ENCODE assay signal across 8 mouse cellular contexts in genomic region chr6:71270301-71271056, GRCm38 (mm10). TPM values are rescaled to one million over a fixed set of nuclear protein-coding genes. Genes with fewer than 3 reads are reported as not detected.
DNase-seq lines count a peak whose midpoint lies in the region; ATAC-seq lines count a peak whose summit lies in the region.

No protein-coding gene starts in this region.

- H3K9ac ChIP-seq in forebrain, embryonic 13.5 days, result peak overlapping the region; percentile 97
- peak overlapping the region; percentile 58 for H3K9ac ChIP-seq in hindbrain, embryonic 16.5 days (ENCODE audit: low read depth, low read length)

- peak overlapping the region; percentile 90 for H3K4me3 ChIP-seq in forebrain, embryonic 13.5 days
- H3K4me3 ChIP-seq in hindbrain, embryonic 16.5 days (ENCODE audit: low read length), result peak overlapping the region; percentile 56
- peak overlapping the region; percentile 93 for H3K4me3 ChIP-seq in limb, embryonic 10.5 days

- no peaks in the 10 kb centered on the region for H3K36me3 ChIP-seq in forebrain, embryonic 13.5 days (ENCODE audit: poor library complexity, severe bottlenecking)
- H3K36me3 ChIP-seq in hindbrain, embryonic 16.5 days (ENCODE audit: control insufficient read depth, insufficient read depth, low read length), result no peaks in the 10 kb centered on the region
- H3K36me3 ChIP-seq in limb, embryonic 10.5 days, result no peaks in the 10 kb centered on the region
- H3K36me3 ChIP-seq in splenic B cell, adult 2 months (ENCODE audit: control insufficient read depth, insufficient read depth, low read length, poor library complexity, severe bottlenecking), result no peaks in the 10 kb centered on the region

- ATAC-seq in forebrain, embryonic 13.5 days, result peak; percentile 4; the same call in 1 of the 2 replicates
- peak; percentile 29; the same call in 1 of the 2 replicates for ATAC-seq in hindbrain, embryonic 16.5 days

- peaks cover 8% of the 10 kb centered on the region for H3K4me1 ChIP-seq in forebrain, embryonic 13.5 days
- peaks cover 9% of the 10 kb centered on the region for H3K4me1 ChIP-seq in hindbrain, embryonic 16.5 days (ENCODE audit: control insufficient read depth, insufficient read depth, low read depth, low read length)
- peaks cover 18% of the 10 kb centered on the region for H3K4me1 ChIP-seq in limb, embryonic 10.5 days

- peak; percentile 8 to 10 for DNase-seq in frontal cortex, postnatal 10 days (ENCODE audit: low spot score in 2 of 2)
- DNase-seq in frontal cortex, postnatal 14 days (ENCODE audit: low spot score in 2 of 2), result no peak
- peak; percentile 24 for DNase-seq in cerebellum, adult 11 months
- DNase-seq in limb, embryonic 10.5 days (ENCODE audit: low spot score), result peak; percentile 57
- DNase-seq in mesoderm, embryonic 11.5 days (ENCODE audit: low read depth, low spot score), result peak; percentile 41
- DNase-seq in splenic B cell, adult 2 months (ENCODE audit: low read depth, low spot score), result peak; percentile 55

- 26% methylated on average over 14 of the region's 14 CpGs for WGBS in forebrain, embryonic 13.5 days
- WGBS in hindbrain, embryonic 16.5 days, result 27% methylated on average over 13 of the region's 14 CpGs
- WGBS in limb, embryonic 10.5 days, result 33% methylated on average over 14 of the region's 14 CpGs

- H3K27ac ChIP-seq in forebrain, embryonic 13.5 days, result 0 out of 2 replicates have a peak overlapping the region, but pooled peaks have one; percentile 92
- peak overlapping the region; percentile 90 for H3K27ac ChIP-seq in hindbrain, embryonic 16.5 days (ENCODE audit: low read depth, low read length)
- peak overlapping the region; percentile 98 for H3K27ac ChIP-seq in limb, embryonic 10.5 days

- no peaks in the 10 kb centered on the region for H3K27me3 ChIP-seq in forebrain, embryonic 13.5 days
- H3K27me3 ChIP-seq in hindbrain, embryonic 16.5 days (replicated peaks; ENCODE audit: control insufficient read depth, insufficient read depth, low read length), result no peaks in the 10 kb centered on the region
- no peaks in the 10 kb centered on the region for H3K27me3 ChIP-seq in limb, embryonic 10.5 days (ENCODE audit: low read depth, poor library complexity, severe bottlenecking)
- no peaks in the 10 kb centered on the region for H3K27me3 ChIP-seq in splenic B cell, adult 2 months (ENCODE audit: control insufficient read depth, insufficient read depth, low read length, poor library complexity, severe bottlenecking)

- peak overlapping the region; percentile 74 for H3K4me2 ChIP-seq in forebrain, embryonic 13.5 days
- H3K4me2 ChIP-seq in hindbrain, embryonic 16.5 days (ENCODE audit: low read length), result peak overlapping the region; percentile 72

- H3K9me3 ChIP-seq in forebrain, embryonic 13.5 days (replicated peaks), result no peaks in the 10 kb centered on the region
- H3K9me3 ChIP-seq in hindbrain, embryonic 16.5 days (ENCODE audit: control insufficient read depth, low read length), result no peaks in the 10 kb centered on the region
- H3K9me3 ChIP-seq in limb, embryonic 10.5 days (replicated peaks), result no peaks in the 10 kb centered on the region

RNA-seq across cellular contexts. Expression of gene Krcc1, which starts 1.0 kb away (rescaled TPM):
- polyA plus RNA-seq in forebrain, embryonic 13.5 days (2015; fragmentation: Nextera tagmentation; extraction: Ambion mirVana), result 24.1 and 24.3 TPM in 2 replicates
- 19.2 and 20.3 TPM in 2 replicates for polyA plus RNA-seq in hindbrain, embryonic 16.5 days (2015; fragmentation: Nextera tagmentation; extraction: Ambion mirVana)
- polyA plus RNA-seq in limb, embryonic 10.5 days (2016; fragmentation: Nextera tagmentation; extraction: Ambion mirVana), result 27.0 and 32.0 TPM in 2 replicates

RNA-seq across cellular contexts. Expression of gene Smyd1, which starts 51.6 kb away (rescaled TPM):
- polyA plus RNA-seq in forebrain, embryonic 13.5 days (2015; fragmentation: Nextera tagmentation; extraction: Ambion mirVana), result 0.05 and 0.98 TPM in 2 replicates
- polyA plus RNA-seq in hindbrain, embryonic 16.5 days (2015; fragmentation: Nextera tagmentation; extraction: Ambion mirVana), result 0.21 and 0.91 TPM in 2 replicates
- 0.24 and 0.35 TPM in 2 replicates for polyA plus RNA-seq in limb, embryonic 10.5 days (2016; fragmentation: Nextera tagmentation; extraction: Ambion mirVana)

RNA-seq across cellular contexts. Expression of gene Cd8b1, which starts 52.1 kb away (rescaled TPM):
- polyA plus RNA-seq in forebrain, embryonic 13.5 days (2015; fragmentation: Nextera tagmentation; extraction: Ambion mirVana), result 0.14 TPM in 1 of 2 replicates, not detected in the other
- not detected in 2 replicates for polyA plus RNA-seq in hindbrain, embryonic 16.5 days (2015; fragmentation: Nextera tagmentation; extraction: Ambion mirVana)
- 0.19 TPM in 1 of 2 replicates, not detected in the other for polyA plus RNA-seq in limb, embryonic 10.5 days (2016; fragmentation: Nextera tagmentation; extraction: Ambion mirVana)

Comparison
In these comparisons a context has a peak if more than half of its experiments do, and no peak if none do; other contexts are left out.
1. DNase-seq: peak in frontal cortex, postnatal 10 days (2 of 2), cerebellum, adult 11 months (single experiment), limb, embryonic 10.5 days (single experiment), mesoderm, embryonic 11.5 days (single experiment) and splenic B cell, adult 2 months (single experiment); none in frontal cortex, postnatal 14 days (0 of 2).
2. Peak in every context shown above with its lines, with median percentiles within 50 percentile points of each other: H3K27ac ChIP-seq and H3K4me3 ChIP-seq.